Mouse (Mus musculus) stomach, postnatal 0 days (tissue): ENCODE measurements around the gene E330034G19Rik.
"Not testable (repeated sequence)": the region's sequence is repeated elsewhere in the genome, so short reads cannot be mapped to it uniquely, and the experiment has no call there.

Experiments
- CTCF ChIP-seq: IDR thresholded peaks from 2 replicates; pipeline ENCODE4 v1.5.1; 2016; ENCODE audit warnings: antibody characterized with exemption, low read depth, mild to moderate bottlenecking, moderate library complexity
- EP300 ChIP-seq: optimal IDR thresholded peaks from 2 replicates; pipeline ENCODE3; 2016; ENCODE audit warnings: antibody characterized with exemption

GRCm38 (mm10) chr14:24302126-24302525, 9.1 kb downstream of the E330034G19Rik start:
- TF ChIP-seq CTCF, EP300: not testable (repeated sequence)
